30 mouse cellular contexts compared by ENCODE assay signal in genomic region chr4:132326481-132326880, GRCm38 (mm10).
"Had no signal": no experiment of that assay in that cellular context is flagged by ENCODE, and none has a peak within 500 bp of the region (broad histone marks: within the 10 kb centered on the region; RNA-seq: fewer than 3 reads in every experiment).

No protein-coding gene starts in this region.

- H3K27ac ChIP-seq: heart, embryonic 10.5 days; heart, embryonic 13.5 days; heart, embryonic 15.5 days; hindbrain, embryonic 10.5 days; hindbrain, embryonic 12.5 days; hindbrain, embryonic 13.5 days; hindbrain, embryonic 14.5 days; hindbrain, embryonic 15.5 days; hindbrain, postnatal 0 days; intestine, embryonic 15.5 days; kidney, embryonic 15.5 days; kidney, postnatal 0 days; layer of hippocampus, adult 2 months; left cerebral cortex, adult 2 months had no signal

- ATAC-seq: hindbrain, embryonic 16.5 days; hindbrain, postnatal 0 days; inflammation-experienced regulatory T-cells, adult 6 months; intestine, embryonic 15.5 days; intestine, embryonic 16.5 days; intestine, postnatal 0 days had no signal

- H3K9ac ChIP-seq: heart, embryonic 12.5 days; heart, embryonic 13.5 days; heart, embryonic 15.5 days; hindbrain, embryonic 12.5 days; hindbrain, embryonic 13.5 days; hindbrain, embryonic 14.5 days; hindbrain, embryonic 15.5 days; intestine, embryonic 15.5 days; kidney, embryonic 15.5 days had no signal

- H3K27me3 ChIP-seq: heart, embryonic 12.5 days; heart, embryonic 13.5 days; heart, embryonic 15.5 days; hindbrain, embryonic 12.5 days; hindbrain, embryonic 13.5 days; hindbrain, embryonic 15.5 days; intestine, embryonic 15.5 days; kidney, embryonic 15.5 days had no signal

- H3K4me2 ChIP-seq: heart, embryonic 12.5 days; heart, embryonic 13.5 days; heart, embryonic 15.5 days; hindbrain, embryonic 12.5 days; hindbrain, embryonic 13.5 days; hindbrain, embryonic 14.5 days; hindbrain, embryonic 15.5 days; intestine, embryonic 15.5 days; kidney, embryonic 15.5 days had no signal

- H3K9me3 ChIP-seq: heart, embryonic 10.5 days; heart, embryonic 12.5 days; heart, embryonic 13.5 days; heart, embryonic 15.5 days; hindbrain, embryonic 10.5 days; hindbrain, embryonic 12.5 days; hindbrain, embryonic 13.5 days; hindbrain, embryonic 15.5 days; intestine, embryonic 15.5 days; kidney, embryonic 15.5 days had no signal

- H3K4me3 ChIP-seq: heart, embryonic 10.5 days; heart, embryonic 12.5 days; heart, embryonic 13.5 days; heart, embryonic 15.5 days; hindbrain, embryonic 10.5 days; hindbrain, embryonic 12.5 days; hindbrain, embryonic 13.5 days; hindbrain, embryonic 15.5 days; intestine, embryonic 15.5 days; kidney, embryonic 15.5 days; layer of hippocampus, adult 2 months; left cerebral cortex, adult 2 months had no signal

- DNase-seq: heart, postnatal 10 days; heart, postnatal 14 days; heart, postnatal 36 days; heart, postnatal 4 days; kidney, adult 11 months; kidney, adult 18-20 months; kidney, adult 9 months; kidney, postnatal 10 days; kidney, postnatal 4 days; layer of hippocampus, adult 9-11 months; layer of hippocampus, postnatal 36 days had no signal
